Mouse (Mus musculus) CH12.LX (cell line): Measurements from ENCODE around the gene Gramd1b.

ENCODE experiments used
- CHD1 ChIP-seq: IDR thresholded peaks from 2 replicates; pipeline ENCODE4 v1.6.1; 2012; ENCODE audit warnings: low read depth, low read length, improper control_type of control experiment, inconsistent platforms
- CHD2 ChIP-seq: IDR thresholded peaks from 2 replicates; pipeline ENCODE4 v1.6.1; 2011; ENCODE audit warnings: low read length, improper control_type of control experiment
- CTCF ChIP-seq, 2 experiments: IDR thresholded peaks in 1 of 2; conservative IDR thresholded peaks in 1 of 2; 2 replicates each; pipeline ENCODE4 v1.5.1; 2011 to 2012; ENCODE audit warnings: low read depth in 2 of 2, low read length in 2 of 2, improper control_type of control experiment in 1 of 2, inconsistent platforms in 1 of 2, mild to moderate bottlenecking in 1 of 2, moderate library complexity in 1 of 2
- EP300 ChIP-seq: IDR thresholded peaks from 2 replicates; pipeline ENCODE4 v1.6.1; 2011; ENCODE audit warnings: low read length, improper control_type of control experiment
- ETS1 ChIP-seq: conservative IDR thresholded peaks from 2 replicates; pipeline ENCODE4 v1.6.1; 2012; ENCODE audit warnings: low read depth, mild to moderate bottlenecking, inconsistent platforms, low read length, improper control_type of control experiment, moderate library complexity
- GABPA ChIP-seq: IDR thresholded peaks from 2 replicates; pipeline ENCODE4 v1.6.1; 2012; ENCODE audit warnings: low read depth, low read length, improper control_type of control experiment, inconsistent platforms; ENCODE audit not compliant: insufficient replicate concordance
- JUND ChIP-seq: conservative IDR thresholded peaks from 2 replicates; pipeline ENCODE4 v1.6.1; 2011; ENCODE audit warnings: low read depth, low read length, improper control_type of control experiment
- MAX ChIP-seq: IDR thresholded peaks from 2 replicates; pipeline ENCODE4 v1.6.1; 2011; ENCODE audit warnings: low read length, improper control_type of control experiment
- NELFE ChIP-seq: IDR thresholded peaks from 2 replicates; pipeline ENCODE4 v1.6.1; 2011; ENCODE audit warnings: low read depth, low read length, improper control_type of control experiment
- POLR2A ChIP-seq: IDR thresholded peaks from 2 replicates; pipeline ENCODE4 v1.6.1; 2011; ENCODE audit warnings: low read depth, mild to moderate bottlenecking, improper control_type of control experiment, low read length
- RAD21 ChIP-seq: IDR thresholded peaks from 2 replicates; pipeline ENCODE4 v1.6.1; 2011; ENCODE audit warnings: low read depth, mild to moderate bottlenecking, low read length, improper control_type of control experiment, moderate library complexity
- USF2 ChIP-seq: conservative IDR thresholded peaks from 2 replicates; pipeline ENCODE4 v1.6.1; 2011; ENCODE audit warnings: low read depth, low read length, improper control_type of control experiment
- ZC3H11A ChIP-seq: IDR thresholded peaks from 2 replicates; pipeline ENCODE4 v1.6.1; 2012; ENCODE audit warnings: low read depth, mild to moderate bottlenecking, inconsistent platforms, low read length, improper control_type of control experiment
- ZMIZ1 ChIP-seq: IDR thresholded peaks from 2 replicates; pipeline ENCODE4 v1.6.1; 2012; ENCODE audit warnings: low read depth, mild to moderate bottlenecking, inconsistent platforms, low read length, improper control_type of control experiment

GRCm38 (mm10) chr9:40364312-40364711, 166.9 kb downstream of the Gramd1b start:
- TF ChIP-seq ETS1: no peak
- no peak for TF ChIP-seq USF2
- no peak for TF ChIP-seq CHD2
- TF ChIP-seq NELFE: no peak
- TF ChIP-seq ZMIZ1: no peak
- TF ChIP-seq ZC3H11A: no peak
- no peak for TF ChIP-seq RAD21
- TF ChIP-seq POLR2A: no peak
- no peak for TF ChIP-seq CHD1
- TF ChIP-seq CTCF (conservative IDR thresholded peaks at IDR 0.05 in 1 of 2, IDR thresholded peaks at IDR 0.05 in 1 of 2; ENCODE audit: low read depth in 2 of 2, low read length in 2 of 2): no peak
- TF ChIP-seq JUND: no peak
- TF ChIP-seq MAX: no peak
- TF ChIP-seq EP300: no peak
- no peak for TF ChIP-seq GABPA
